Mouse (Mus musculus): ENCODE data around the gene Ak1. TPM values are rescaled to one million over a fixed set of nuclear protein-coding genes. Genes with fewer than 3 reads are reported as not detected.

Ak1 gene
- total and polyA plus RNA-seq, 2 experiments from 2014 or later: 107 to 114 TPM

DNA sequence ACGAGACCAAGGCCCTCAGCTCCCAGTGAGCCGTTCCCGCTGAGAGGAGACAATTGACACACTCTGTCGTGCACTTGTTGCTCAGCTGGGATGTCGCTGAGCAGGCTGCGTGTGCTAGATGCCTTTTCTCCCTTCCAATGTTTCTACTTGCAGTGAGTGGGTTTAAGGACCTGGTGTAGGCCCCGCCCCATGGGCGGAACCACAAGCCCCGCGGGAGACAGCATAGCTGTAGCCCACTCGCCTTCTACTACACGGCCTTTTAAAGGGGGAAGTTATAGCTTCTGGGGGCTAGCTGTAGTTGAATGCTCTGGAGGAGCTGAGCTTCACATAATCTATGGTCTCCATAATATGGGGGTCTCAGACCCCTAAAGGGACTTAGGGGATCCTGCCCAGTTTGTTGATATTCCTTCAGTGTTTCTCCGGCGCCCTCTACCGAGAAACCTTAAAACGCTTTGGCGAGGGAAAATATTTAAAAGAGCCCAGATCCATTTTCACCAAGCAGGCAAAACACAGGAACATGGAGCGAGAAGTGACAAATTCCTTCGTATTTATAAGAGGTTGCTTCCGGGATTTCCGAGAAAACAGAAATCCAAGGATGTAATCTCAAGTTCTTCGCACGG lies 10.8 kb upstream of the Ak1 start:
- TF ChIP-seq CTCF (IDR thresholded peaks at IDR 0.05): peak; percentile 64
- Histone ChIP-seq H3K9ac (replicated peaks; ENCODE audit: low read length, poor library complexity, severe bottlenecking) (no peak overlapping the region), H3K27ac (ENCODE audit: low read depth, low read length) (no peak overlapping the region), H3K27me3 (ENCODE audit: insufficient read depth, low read length) (no peaks in the 10 kb centered on the region), H3K36me3 (ENCODE audit: insufficient read depth, low read length) (peaks cover 5% of the 10 kb centered on the region), H3K4me3 (ENCODE audit: low read depth, low read length) (peak overlapping the region; percentile 23; the same call in 1 of the 2 replicates), H3K4me2 (ENCODE audit: low read depth, low read length, poor library complexity, severe bottlenecking) (peak overlapping the region; percentile 43), H3K4me1 (ENCODE audit: insufficient read depth, low read length) (peaks cover 13% of the 10 kb centered on the region), H3K9me3 (ENCODE audit: low read length) (no peaks in the 10 kb centered on the region)
- ATAC-seq (ENCODE audit: low FRiP score) (no peak), DNase-seq (ENCODE audit: low spot score) (peak; percentile 47)
- WGBS: 15% methylated on average over 23 of the region's 23 CpGs

- H3K4me3 ChIP-seq (ENCODE audit: low read depth, low read length): no peak overlapping the region
- no peak overlapping the region for H3K4me2 ChIP-seq (ENCODE audit: low read depth, low read length, poor library complexity, severe bottlenecking)
- DNase-seq (ENCODE audit: low spot score): no peak
- no peaks in the 10 kb centered on the region for H3K27me3 ChIP-seq (ENCODE audit: insufficient read depth, low read length)
- H3K27ac ChIP-seq (ENCODE audit: low read depth, low read length): no peak overlapping the region
- no peak for TF ChIP-seq CTCF (IDR thresholded peaks at IDR 0.05)
- H3K9ac ChIP-seq (replicated peaks; ENCODE audit: low read length, poor library complexity, severe bottlenecking): no peak overlapping the region
- 70% methylated on average over 26 of the region's 26 CpGs for WGBS
- H3K9me3 ChIP-seq (ENCODE audit: low read length): no peaks in the 10 kb centered on the region
- H3K4me1 ChIP-seq (ENCODE audit: insufficient read depth, low read length): peaks cover 13% of the 10 kb centered on the region
- ATAC-seq (ENCODE audit: low FRiP score): no peak
- peaks cover 5% of the 10 kb centered on the region for H3K36me3 ChIP-seq (ENCODE audit: insufficient read depth, low read length)
Observed at GRCm38 (mm10) chr2:32612274-32612673, 9.3 kb upstream of the Ak1 start.

- Histone ChIP-seq H3K27me3 (ENCODE audit: insufficient read depth, low read length) (no peaks in the 10 kb centered on the region), H3K9ac (replicated peaks; ENCODE audit: low read length, poor library complexity, severe bottlenecking) (no peak overlapping the region), H3K4me2 (ENCODE audit: low read depth, low read length, poor library complexity, severe bottlenecking) (no peak overlapping the region), H3K27ac (ENCODE audit: low read depth, low read length) (no peak overlapping the region), H3K4me1 (ENCODE audit: insufficient read depth, low read length) (no peaks in the 10 kb centered on the region), H3K4me3 (ENCODE audit: low read depth, low read length) (no peak overlapping the region), H3K36me3 (ENCODE audit: insufficient read depth, low read length) (peaks cover 5% of the 10 kb centered on the region), H3K9me3 (ENCODE audit: low read length) (no peaks in the 10 kb centered on the region)
- ATAC-seq (ENCODE audit: low FRiP score) (no peak), DNase-seq (ENCODE audit: low spot score) (no peak)
- TF ChIP-seq CTCF (IDR thresholded peaks at IDR 0.05): no peak
- 88% methylated on average over 1 of the region's 1 CpGs for WGBS
Observed at GRCm38 (mm10) chr2:32617109-32617508, 4.4 kb upstream of the Ak1 start.

DNA sequence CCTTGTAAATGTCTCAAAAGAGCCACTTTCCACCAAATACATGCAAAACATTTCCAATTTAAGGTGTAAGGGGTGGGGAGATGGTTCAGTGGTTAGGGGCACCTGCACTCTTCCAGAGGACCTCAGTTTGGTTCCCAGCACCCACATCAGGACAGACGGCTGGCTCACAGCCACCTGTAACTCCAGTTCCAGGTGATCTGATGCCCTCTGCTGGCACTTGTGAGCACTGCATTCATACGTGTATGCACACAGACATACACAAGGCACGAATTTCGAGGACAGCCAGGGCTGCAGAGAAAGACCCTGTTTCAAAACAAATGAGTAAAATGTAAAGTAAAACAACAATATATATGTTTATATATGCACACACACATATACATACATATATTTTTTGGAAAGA lies 4.0 kb upstream of the Ak1 start:
- Histone ChIP-seq H3K4me3 (ENCODE audit: low read depth, low read length) (no peak overlapping the region), H3K27me3 (ENCODE audit: insufficient read depth, low read length) (no peaks in the 10 kb centered on the region), H3K27ac (ENCODE audit: low read depth, low read length) (no peak overlapping the region), H3K4me1 (ENCODE audit: insufficient read depth, low read length) (no peaks in the 10 kb centered on the region), H3K36me3 (ENCODE audit: insufficient read depth, low read length) (peaks cover 5% of the 10 kb centered on the region), H3K9ac (replicated peaks; ENCODE audit: low read length, poor library complexity, severe bottlenecking) (no peak overlapping the region), H3K4me2 (ENCODE audit: low read depth, low read length, poor library complexity, severe bottlenecking) (no peak overlapping the region), H3K9me3 (ENCODE audit: low read length) (no peaks in the 10 kb centered on the region)
- no peak for DNase-seq (ENCODE audit: low spot score)
- 91% methylated on average over 4 of the region's 4 CpGs for WGBS
- no peak for ATAC-seq (ENCODE audit: low FRiP score)
- TF ChIP-seq CTCF (IDR thresholded peaks at IDR 0.05): peak; percentile 64

DNA sequence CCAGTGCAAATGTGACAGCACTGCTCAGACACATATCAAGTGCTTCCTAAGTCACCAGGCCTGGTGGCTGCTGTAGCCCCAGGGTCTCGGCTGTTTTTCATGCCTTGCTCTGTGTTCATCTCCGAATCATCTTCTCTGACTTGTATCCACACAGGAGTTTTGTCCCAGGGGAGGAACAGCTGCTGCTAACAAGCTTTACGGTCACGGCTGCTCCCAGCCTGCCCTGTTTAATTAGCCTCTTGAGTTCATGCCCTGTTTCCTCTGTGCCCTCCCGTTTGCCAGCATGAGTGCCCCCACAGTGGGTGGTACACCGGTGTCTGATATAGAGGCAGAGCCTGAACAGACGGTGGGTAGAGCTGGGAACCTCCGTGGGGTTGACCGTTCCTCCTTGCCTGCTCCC lies 3.5 kb upstream of the Ak1 start:
- 34% methylated on average over 9 of the region's 9 CpGs for WGBS
- Histone ChIP-seq H3K27me3 (ENCODE audit: insufficient read depth, low read length) (no peaks in the 10 kb centered on the region), H3K27ac (ENCODE audit: low read depth, low read length) (no peak overlapping the region), H3K36me3 (ENCODE audit: insufficient read depth, low read length) (peaks cover 5% of the 10 kb centered on the region), H3K9me3 (ENCODE audit: low read length) (no peaks in the 10 kb centered on the region), H3K9ac (replicated peaks; ENCODE audit: low read length, poor library complexity, severe bottlenecking) (no peak overlapping the region), H3K4me3 (ENCODE audit: low read depth, low read length) (no peak overlapping the region), H3K4me2 (ENCODE audit: low read depth, low read length, poor library complexity, severe bottlenecking) (no peak overlapping the region), H3K4me1 (ENCODE audit: insufficient read depth, low read length) (no peaks in the 10 kb centered on the region)
- peak; percentile 43 for DNase-seq (ENCODE audit: low spot score)
- TF ChIP-seq CTCF (IDR thresholded peaks at IDR 0.05): no peak
- ATAC-seq (ENCODE audit: low FRiP score): no peak

- no peaks in the 10 kb centered on the region for H3K9me3 ChIP-seq (ENCODE audit: low read length)
- H3K4me2 ChIP-seq (ENCODE audit: low read depth, low read length, poor library complexity, severe bottlenecking): no peak overlapping the region
- H3K4me1 ChIP-seq (ENCODE audit: insufficient read depth, low read length): peaks cover 2% of the 10 kb centered on the region; the same call in 1 of the 2 replicates
- WGBS: 51% methylated on average over 4 of the region's 4 CpGs
- H3K36me3 ChIP-seq (ENCODE audit: insufficient read depth, low read length): no peaks in the 10 kb centered on the region; the same call in 1 of the 2 replicates
- H3K9ac ChIP-seq (replicated peaks; ENCODE audit: low read length, poor library complexity, severe bottlenecking): no peak overlapping the region
- DNase-seq (ENCODE audit: low spot score) (peak; percentile 61), ATAC-seq (ENCODE audit: low FRiP score) (no peak)
- H3K27me3 ChIP-seq (ENCODE audit: insufficient read depth, low read length): no peaks in the 10 kb centered on the region
- peak overlapping the region; percentile 43; the same call in 1 of the 2 replicates for H3K27ac ChIP-seq (ENCODE audit: low read depth, low read length)
- TF ChIP-seq CTCF (IDR thresholded peaks at IDR 0.05): no peak
- no peak overlapping the region for H3K4me3 ChIP-seq (ENCODE audit: low read depth, low read length)
Observed at GRCm38 (mm10) chr2:32620682-32621516, 659 bp upstream of the Ak1 start.

All from midbrain, postnatal 0 days (tissue).